Mouse (Mus musculus) fibroblast of lung, adult 2 months (primary cell): ENCODE measurements at regions not wholly inside any gene's neighbourhood (a gene's known extent, or its start where the extent isn't known, plus 50 kb on each side); places are given as distances from the start of the nearest gene placed in this dataset.
"Not testable (repeated sequence)": the region's sequence is repeated elsewhere in the genome, so short reads cannot be mapped to it uniquely, and the experiment has no call there.

ENCODE experiments used
- DNase-seq: peaks from one replicate; pipeline ENCODE4 v3.0.0-alpha.2; 2011; ENCODE audit warnings: low read depth

- no peak for DNase-seq
These were observed 211.2 kb downstream of the Glrx3 start for GRCm38 (mm10) chr7:137648621-137649020.

- no peak for DNase-seq
These were observed 212.2 kb downstream of the Glrx3 start for GRCm38 (mm10) chr7:137649650-137650049.

GRCm38 (mm10) chr7:137653837-137654236 lies 216.4 kb downstream of the Glrx3 start:
- no peak for DNase-seq

DNA sequence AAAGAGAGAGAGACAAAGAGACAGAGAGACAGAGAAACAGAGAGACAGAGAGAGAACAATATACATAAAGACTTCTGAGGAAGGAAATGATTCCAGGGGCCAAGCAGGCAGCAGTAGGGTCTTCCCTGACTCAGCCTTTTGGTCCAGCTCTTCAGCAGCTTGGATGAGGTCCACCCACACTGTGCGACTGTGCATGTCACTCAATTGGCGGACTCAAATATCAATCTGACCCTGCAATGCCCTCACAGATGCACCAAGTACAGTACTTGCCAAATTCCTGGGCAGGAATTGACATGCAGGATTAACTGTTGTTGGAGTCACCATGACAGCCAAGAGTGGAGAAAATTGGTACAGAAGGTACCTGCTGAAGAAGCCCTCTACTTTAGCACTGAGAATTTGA lies 229.8 kb downstream of the Glrx3 start:
- no peak for DNase-seq

GRCm38 (mm10) chr7:137671156-137671555 lies 233.7 kb downstream of the Glrx3 start:
- no peak for DNase-seq

- no peak for DNase-seq
These were observed 237.2 kb downstream of the Glrx3 start for GRCm38 (mm10) chr7:137674596-137674995.

GRCm38 (mm10) chr7:137675381-137675780 lies 238.0 kb downstream of the Glrx3 start:
- DNase-seq: no peak

DNA sequence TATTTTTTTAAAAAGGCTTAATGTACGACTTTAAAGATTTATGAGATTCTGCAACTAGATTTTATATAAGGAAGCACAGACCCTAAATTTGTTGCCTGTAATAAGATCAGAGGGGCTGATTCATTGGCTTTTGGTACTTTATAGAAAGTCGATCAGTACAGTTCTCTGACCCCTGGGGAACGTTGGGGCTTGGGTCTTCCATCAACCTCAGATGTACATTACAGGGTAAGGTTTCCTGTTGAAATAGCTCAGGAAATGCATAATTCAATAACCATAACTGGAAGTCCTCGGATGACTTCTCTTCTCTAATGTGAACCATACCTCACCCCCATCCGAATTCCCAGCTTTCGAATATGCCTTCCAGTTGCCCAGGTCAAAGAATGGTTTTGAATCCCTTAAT lies 247.4 kb downstream of the Glrx3 start:
- DNase-seq: no peak

- no peak for DNase-seq
These were observed 247.9 kb downstream of the Glrx3 start for GRCm38 (mm10) chr7:137685320-137685719.

DNA sequence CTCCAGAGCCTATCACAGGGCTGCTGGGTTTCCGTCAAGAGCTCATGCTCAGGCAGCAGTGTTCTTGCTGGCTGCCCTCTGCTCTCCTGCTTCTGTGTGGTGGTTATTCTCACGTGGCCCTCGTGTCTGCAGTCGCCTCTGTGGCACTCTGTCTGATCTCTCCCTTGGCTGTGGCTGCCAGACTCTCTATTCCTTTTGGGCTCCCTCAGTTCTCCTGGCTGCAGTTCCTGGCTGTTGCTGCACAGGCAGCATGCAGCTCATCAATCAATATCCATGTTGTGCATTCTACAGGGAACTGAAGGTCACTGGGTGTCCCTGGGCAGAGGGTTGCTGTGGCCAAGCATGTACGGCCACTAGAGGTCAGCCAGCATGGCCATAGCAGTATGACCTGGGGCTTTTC lies 259.4 kb downstream of the Glrx3 start:
- no peak for DNase-seq

DNA sequence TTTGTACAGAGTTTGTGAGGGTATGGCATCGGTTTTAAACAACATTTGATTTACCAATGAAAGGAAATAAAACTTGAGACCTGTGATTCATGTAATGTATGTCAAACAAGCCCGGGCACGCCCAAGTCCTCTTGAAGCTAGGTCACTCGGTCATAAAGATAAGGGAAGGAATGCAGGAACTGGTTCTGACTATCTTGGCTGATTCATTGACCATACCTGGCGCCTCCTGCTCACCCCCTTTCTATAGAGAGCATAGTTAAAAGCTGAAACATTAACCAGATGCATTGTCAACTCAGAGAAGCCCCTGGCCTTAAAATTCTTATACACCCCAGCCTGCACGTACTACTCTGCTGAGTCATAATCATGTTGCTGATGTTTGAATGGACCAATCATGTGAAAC lies 261.1 kb downstream of the Glrx3 start:
- DNase-seq: not testable (repeated sequence)

DNA sequence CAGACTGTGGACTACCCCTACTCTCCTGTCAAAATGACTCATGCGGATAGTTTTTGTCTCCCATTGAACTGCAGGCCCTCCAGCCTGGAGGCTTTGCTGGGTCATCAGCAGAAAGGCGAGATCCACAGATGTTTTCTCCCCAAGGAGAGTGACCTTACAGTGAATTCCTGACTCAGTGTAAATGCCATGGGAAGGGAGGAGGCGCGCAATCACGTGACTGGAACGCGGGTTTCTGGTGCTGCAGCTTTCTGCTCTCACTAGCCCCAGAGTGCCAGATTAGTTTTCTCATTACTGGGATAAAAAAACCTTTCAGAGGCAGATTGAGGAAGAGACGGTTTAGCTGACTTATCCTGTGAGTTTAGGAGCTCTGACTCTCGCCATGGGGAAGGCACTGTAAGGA lies 275.4 kb downstream of the Glrx3 start:
- DNase-seq: no peak

DNA sequence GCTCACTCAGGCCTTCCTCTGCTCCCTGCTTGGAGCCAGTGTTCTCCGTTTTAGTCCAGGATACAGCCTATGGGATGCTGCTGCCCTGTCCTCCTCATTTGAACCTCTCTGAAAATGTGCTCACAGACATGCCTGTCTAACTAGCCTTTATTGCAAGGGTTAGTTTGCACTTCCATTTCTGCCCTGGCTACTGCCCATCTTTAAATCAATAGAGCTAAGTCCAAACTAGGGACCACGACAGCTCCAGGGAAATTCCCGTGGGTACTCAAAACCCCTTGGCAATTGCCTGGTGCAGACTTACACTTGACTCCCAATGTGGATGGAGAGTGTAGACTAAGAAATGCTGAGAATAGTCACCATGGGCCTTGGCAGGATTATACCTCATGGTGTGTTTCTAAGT lies 276.4 kb downstream of the Glrx3 start:
- no peak for DNase-seq

DNA sequence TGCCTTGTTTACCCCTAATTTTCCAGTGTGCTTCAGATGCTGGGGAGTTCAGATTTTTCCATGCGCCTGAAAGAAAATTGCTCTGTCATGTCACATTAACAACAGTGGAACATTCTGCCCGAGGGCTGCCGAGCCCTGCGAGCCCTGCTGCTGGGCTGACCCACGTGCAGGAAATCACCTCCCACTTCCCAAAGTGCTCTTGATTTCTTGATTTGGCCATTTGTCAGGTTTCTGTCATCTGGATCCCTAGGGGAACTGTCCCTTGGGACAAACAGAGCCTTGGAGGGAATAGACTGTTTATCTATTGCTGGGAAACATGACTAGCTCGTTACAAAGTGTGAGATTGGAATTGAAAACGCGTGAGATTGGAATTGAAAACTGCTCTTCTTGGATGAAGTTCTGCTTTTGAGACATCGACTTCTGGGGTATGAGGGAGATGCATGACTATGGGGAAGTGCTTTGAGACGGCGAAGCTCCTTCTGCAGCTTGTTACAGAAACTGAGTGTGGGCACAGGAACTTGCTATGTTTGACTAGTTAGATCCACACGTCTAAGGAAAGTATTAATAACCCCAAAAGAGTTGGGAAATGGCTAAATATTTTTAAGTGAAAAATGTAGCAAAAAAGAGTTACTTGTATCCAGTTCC lies 277.0 kb downstream of the Glrx3 start:
- DNase-seq: no peak

GRCm38 (mm10) chr7:137715126-137715900 lies 277.9 kb downstream of the Glrx3 start:
- DNase-seq: no peak

GRCm38 (mm10) chr7:137723361-137724040 lies 286.1 kb downstream of the Glrx3 start:
- DNase-seq: no peak

DNA sequence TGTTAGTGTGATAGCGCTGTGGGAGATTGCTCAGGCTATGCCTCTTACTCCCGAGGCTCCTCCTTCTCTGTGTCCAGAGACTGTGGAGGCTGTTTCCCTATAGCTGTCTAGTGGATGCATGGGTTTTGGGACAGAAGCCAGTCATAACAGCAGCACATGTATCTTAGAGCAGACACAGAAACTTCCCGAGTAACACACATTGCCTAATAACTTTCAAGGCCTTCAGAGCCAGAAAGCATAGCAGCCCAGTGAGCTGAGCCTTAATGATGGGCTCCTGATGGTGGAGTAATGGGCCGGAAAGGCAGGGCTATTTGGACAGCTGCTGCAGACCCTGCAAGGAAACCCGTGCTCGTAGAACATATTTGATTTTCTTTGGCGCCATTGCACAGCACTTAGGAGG lies 288.6 kb downstream of the Glrx3 start:
- no peak for DNase-seq

DNA sequence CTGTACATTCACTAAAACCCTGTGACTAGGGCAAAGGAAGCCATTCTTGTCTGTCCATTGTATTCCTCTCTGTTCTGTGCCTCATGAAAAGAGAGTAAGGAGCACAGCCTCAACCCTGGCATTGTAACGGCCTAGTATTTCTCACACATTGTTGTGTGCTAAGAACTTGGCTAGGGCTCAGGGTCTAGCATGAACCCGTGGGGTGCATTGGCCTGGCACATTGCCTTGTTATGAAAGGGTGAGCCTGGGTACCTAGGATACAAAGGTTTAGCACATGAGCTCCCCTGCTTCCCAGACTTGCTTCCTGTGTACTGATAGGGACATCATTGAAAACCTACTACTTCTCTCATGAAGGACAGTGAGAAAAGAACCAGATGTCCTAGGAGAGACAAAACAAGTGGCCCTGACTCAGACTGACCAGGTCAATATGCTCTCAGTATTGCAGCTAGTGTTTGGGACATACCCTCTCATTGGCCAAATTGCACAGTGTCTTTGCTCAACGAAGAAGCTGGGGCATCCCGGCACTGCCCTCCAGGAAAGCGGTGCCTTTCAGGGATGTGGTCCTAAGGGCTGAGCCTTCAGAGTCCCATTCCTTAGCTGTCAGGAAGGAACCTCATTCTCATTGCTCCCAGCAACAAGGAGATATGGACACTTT lies 298.6 kb downstream of the Glrx3 start:
- DNase-seq: no peak

- DNase-seq: no peak
These were observed 304.3 kb downstream of the Glrx3 start for GRCm38 (mm10) chr7:137741702-137742101.

GRCm38 (mm10) chr7:137742297-137742751 lies 304.9 kb downstream of the Glrx3 start:
- no peak for DNase-seq

- DNase-seq: no peak
These were observed 308.2 kb downstream of the Glrx3 start for GRCm38 (mm10) chr7:137745575-137745974.

DNA sequence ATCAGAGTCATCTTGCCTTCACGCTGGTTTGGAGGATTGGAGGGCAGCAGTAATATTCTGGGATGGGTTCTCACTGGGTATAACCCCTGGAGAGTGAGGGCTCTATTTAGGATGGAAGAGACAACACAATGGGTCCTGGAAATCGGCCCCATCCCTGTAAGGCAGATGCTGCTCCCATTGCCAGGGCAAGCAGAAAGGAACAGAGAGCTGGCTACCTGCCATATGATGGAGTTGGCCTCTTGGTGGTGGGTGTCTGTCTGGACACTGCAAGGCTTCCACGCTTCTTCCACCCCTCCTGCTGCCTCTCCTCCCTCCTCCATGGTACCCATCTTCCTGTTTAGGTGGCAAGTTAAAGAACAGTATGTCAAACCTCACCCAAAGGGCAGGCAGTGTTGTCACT lies 308.6 kb downstream of the Glrx3 start:
- DNase-seq: no peak

DNA sequence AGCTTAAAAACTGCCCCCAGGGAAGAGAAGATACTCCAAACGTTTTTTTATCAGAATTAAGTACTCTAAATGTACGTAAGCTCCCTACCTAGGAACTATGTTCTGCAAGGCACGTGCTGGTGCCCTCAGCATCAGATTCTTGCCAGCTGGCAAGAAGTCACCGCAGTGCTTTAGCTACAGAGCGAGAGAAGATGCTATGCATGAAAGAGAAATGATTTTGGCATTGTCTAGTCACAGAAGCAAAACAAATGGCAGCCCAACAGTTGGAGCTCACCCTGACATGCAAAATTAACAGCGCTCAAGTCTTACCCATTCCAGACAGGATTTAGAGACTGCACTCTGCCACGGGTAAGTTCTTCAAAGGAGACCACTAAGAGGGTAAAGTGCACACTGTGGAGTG lies 311.5 kb downstream of the Glrx3 start:
- no peak for DNase-seq
